Mouse (Mus musculus) right cerebral cortex, postnatal 10 days (tissue): Measurements from ENCODE around the gene Sprtn.

Experiments
- DNase-seq, 2 experiments: peaks; one replicate each; pipeline ENCODE4 v3.0.0; 2021; ENCODE audit warnings: low spot score in 2 of 2

Sprtn gene

GRCm38 (mm10) chr8:124944406-124944805, 46.7 kb downstream of the Sprtn start:
- DNase-seq = no peak

- peak; percentile 58 to 65 for DNase-seq
Observed at GRCm38 (mm10) chr8:124947865-124948732, 50.4 kb downstream of the Sprtn start.

- DNase-seq = peak; percentile 59 to 60
Observed at GRCm38 (mm10) chr8:124948733-124949111, 51.0 kb downstream of the Sprtn start.

- DNase-seq = peak; percentile 83
Observed at GRCm38 (mm10) chr8:124949209-124950068, 51.8 kb downstream of the Sprtn start, which contains the start of gene Egln1. Gene Egln1 (minus strand): TSS chr8:124949324.

GRCm38 (mm10) chr8:124950069-124950456, 52.4 kb downstream of the Sprtn start:
- DNase-seq = no peak

- no peak for DNase-seq
Observed at GRCm38 (mm10) chr8:124950865-124951264, 53.2 kb downstream of the Sprtn start.

GRCm38 (mm10) chr8:124953188-124953587, 55.5 kb downstream of the Sprtn start:
- DNase-seq = no peak

GRCm38 (mm10) chr8:124954572-124955082, 56.9 kb downstream of the Sprtn start:
- DNase-seq = no peak
